Mouse (Mus musculus): ENCODE results near the gene Tmem51. TPM values are rescaled to one million over a fixed set of nuclear protein-coding genes. Genes with fewer than 3 reads are reported as not detected.

Gene Tmem51
- total RNA-seq, 2 experiments from 2014 or later: 4.3 to 4.9 TPM

Other genes starting within 250 kb of the Tmem51 start
- not detected for gene Ctrc, start 237.9 kb downstream of the Tmem51 start, total RNA-seq (2021)
- 10 to 100 TPM; 26.2 to 31.6 TPM for gene Efhd2, start 209.4 kb downstream of the Tmem51 start, total RNA-seq (2021)
- 1 to 10 TPM; 2.1 to 4.5 TPM for gene Fhad1, start 69.2 kb downstream of the Tmem51 start, total RNA-seq (2021)
- gene Kazn, start 155.1 kb upstream of the Tmem51 start, total RNA-seq (2021): 1 to 10 TPM; 7.1 to 10.0 TPM